Mouse (Mus musculus) liver, adult 2 months (tissue): Measurements from ENCODE around the gene Il25.

Experiments
- CTCF ChIP-seq: fragments of 200-500 bp; IDR thresholded peaks from 2 replicates; pipeline ENCODE4 v1.5.1; 2011; ENCODE audit warnings: low read depth, low read length, control low read depth
- POLR2A ChIP-seq: fragments of 200-500 bp; IDR thresholded peaks from 2 replicates; pipeline ENCODE4 v1.6.1; 2011; ENCODE audit warnings: low read length, control low read depth; ENCODE audit not compliant: insufficient read depth; ENCODE audit errors: extremely low read depth

GRCm38 (mm10) chr14:54913343-54913742, 19.2 kb upstream of the Il25 start:
- TF ChIP-seq CTCF (no peak), POLR2A (no peak)
